Mouse (Mus musculus) naive thymus-derived CD4-positive, alpha-beta T cell, adult 2 months (primary cell): Measurements from ENCODE around the gene Lin37.

Source experiments
- DNase-seq: peaks from one replicate; pipeline ENCODE4 v3.0.0-alpha.2; 2011; ENCODE audit warnings: low read depth

Lin37 gene

GRCm38 (mm10) chr7:30552102-30553020 lies 7.3 kb downstream of the Lin37 start, which contains the start of the genes Hspb6 and Proser3:
Gene Hspb6, plus strand, starts transcription at chr7:30552178.
Gene Proser3, minus strand, starts transcription at chr7:30552299.
- peak; percentile 98 for DNase-seq

GRCm38 (mm10) chr7:30551445-30552101 lies 8.1 kb downstream of the Lin37 start:
- DNase-seq: no peak

GRCm38 (mm10) chr7:30550603-30551002 lies 9.0 kb downstream of the Lin37 start:
- DNase-seq: no peak

GRCm38 (mm10) chr7:30549880-30550279 lies 9.8 kb downstream of the Lin37 start:
- DNase-seq: no peak

GRCm38 (mm10) chr7:30544327-30544726 lies 15.3 kb downstream of the Lin37 start:
- no peak for DNase-seq

GRCm38 (mm10) chr7:30540572-30540971 lies 19.1 kb downstream of the Lin37 start:
- no peak for DNase-seq

GRCm38 (mm10) chr7:30534633-30535577 lies 24.7 kb downstream of the Lin37 start, which contains the start of gene Arhgap33:
Gene Arhgap33, minus strand, starts transcription at chr7:30535060.
- DNase-seq: peak; percentile 97

- no peak for DNase-seq
Observed at GRCm38 (mm10) chr7:30533941-30534632, 25.6 kb downstream of the Lin37 start.

GRCm38 (mm10) chr7:30532931-30533330 lies 26.7 kb downstream of the Lin37 start:
- DNase-seq: no peak

GRCm38 (mm10) chr7:30531291-30531815 lies 28.3 kb downstream of the Lin37 start:
- DNase-seq: no peak

GRCm38 (mm10) chr7:30526981-30527380 lies 32.7 kb downstream of the Lin37 start:
- no peak for DNase-seq

- DNase-seq: no peak
Observed at GRCm38 (mm10) chr7:30526399-30526798, 33.2 kb downstream of the Lin37 start.

GRCm38 (mm10) chr7:30525954-30526353 lies 33.7 kb downstream of the Lin37 start:
- no peak for DNase-seq

GRCm38 (mm10) chr7:30524487-30524886 lies 35.2 kb downstream of the Lin37 start:
- no peak for DNase-seq

- no peak for DNase-seq
Observed at GRCm38 (mm10) chr7:30522871-30523270, 36.8 kb downstream of the Lin37 start.

GRCm38 (mm10) chr7:30520856-30521255 lies 38.8 kb downstream of the Lin37 start:
- DNase-seq: no peak

GRCm38 (mm10) chr7:30520396-30520795 lies 39.2 kb downstream of the Lin37 start:
- no peak for DNase-seq

GRCm38 (mm10) chr7:30518325-30518724 lies 41.3 kb downstream of the Lin37 start:
- DNase-seq: no peak

GRCm38 (mm10) chr7:30515003-30515760 lies 44.5 kb downstream of the Lin37 start:
- no peak for DNase-seq

- no peak for DNase-seq
Observed at GRCm38 (mm10) chr7:30508061-30508460, 51.6 kb downstream of the Lin37 start.
